Mouse (Mus musculus): ENCODE results near the gene Rab42.

Gene Rab42

GRCm38 (mm10) chr4:132302939-132303479 lies at the start of gene Rab42:
Rab42 (minus strand) TSS chr4:132303385.
- DNase-seq, result peak; percentile 71

GRCm38 (mm10) chr4:132352739-132353138 lies 49.6 kb upstream of the Rab42 start:
- DNase-seq, result peak; percentile 38

GRCm38 (mm10) chr4:132351401-132351800 lies 48.2 kb upstream of the Rab42 start:
- no peak for DNase-seq

GRCm38 (mm10) chr4:132350854-132351253 lies 47.7 kb upstream of the Rab42 start:
- no peak for DNase-seq

GRCm38 (mm10) chr4:132350123-132350740 lies 47.0 kb upstream of the Rab42 start:
- DNase-seq, result no peak

GRCm38 (mm10) chr4:132349495-132350122 lies 46.4 kb upstream of the Rab42 start:
- DNase-seq, result no peak

GRCm38 (mm10) chr4:132346661-132347060 lies 43.5 kb upstream of the Rab42 start:
- DNase-seq, result no peak

GRCm38 (mm10) chr4:132346261-132346660 lies 43.1 kb upstream of the Rab42 start:
- DNase-seq, result peak; percentile 54

- no peak for DNase-seq
Observed at GRCm38 (mm10) chr4:132345843-132346212, 42.6 kb upstream of the Rab42 start.

GRCm38 (mm10) chr4:132345135-132345842 lies 42.1 kb upstream of the Rab42 start:
- peak; percentile 97 for DNase-seq

- DNase-seq, result no peak
Observed at GRCm38 (mm10) chr4:132344403-132345134, 41.4 kb upstream of the Rab42 start.

GRCm38 (mm10) chr4:132341451-132341850 lies 38.3 kb upstream of the Rab42 start:
- no peak for DNase-seq

- DNase-seq, result peak; percentile 51
Observed at GRCm38 (mm10) chr4:132338943-132339342, 35.8 kb upstream of the Rab42 start.

- peak; percentile 51 for DNase-seq
Observed at GRCm38 (mm10) chr4:132332880-132333279, 29.7 kb upstream of the Rab42 start.

GRCm38 (mm10) chr4:132331960-132332359 lies 28.8 kb upstream of the Rab42 start:
- DNase-seq, result no peak

- no peak for DNase-seq
Observed at GRCm38 (mm10) chr4:132329835-132330354, 26.7 kb upstream of the Rab42 start.

- peak; percentile 94 for DNase-seq
Observed at GRCm38 (mm10) chr4:132329115-132329834, 26.1 kb upstream of the Rab42 start, which contains the start of gene Trnau1ap. Trnau1ap (minus strand) TSS chr4:132329538.

- no peak for DNase-seq
Observed at GRCm38 (mm10) chr4:132328391-132328982, 25.3 kb upstream of the Rab42 start.

GRCm38 (mm10) chr4:132326481-132326880 lies 23.3 kb upstream of the Rab42 start:
- DNase-seq, result peak; percentile 21

GRCm38 (mm10) chr4:132315711-132316110 lies 12.5 kb upstream of the Rab42 start:
- DNase-seq, result peak; percentile 47

GRCm38 (mm10) chr4:132312627-132313026 lies 9.4 kb upstream of the Rab42 start:
- no peak for DNase-seq

GRCm38 (mm10) chr4:132311801-132312200 lies 8.6 kb upstream of the Rab42 start:
- DNase-seq, result no peak
